Mouse (Mus musculus): ENCODE measurements around the gene Fbxl15.

- TF ChIP-seq CTCF (IDR thresholded peaks at IDR 0.05; ENCODE audit: insufficient read depth, low read depth, low read length) (no peak), POLR2A (IDR thresholded peaks at IDR 0.05; ENCODE audit: insufficient read depth, low read depth, low read length) (no peak)
Observed at GRCm38 (mm10) chr19:46332721-46333339, 4.8 kb downstream of the Fbxl15 start.

Measured in olfactory bulb, adult 2 months (tissue).